36 mouse cellular contexts compared by ENCODE assay signal in the genomic region with DNA sequence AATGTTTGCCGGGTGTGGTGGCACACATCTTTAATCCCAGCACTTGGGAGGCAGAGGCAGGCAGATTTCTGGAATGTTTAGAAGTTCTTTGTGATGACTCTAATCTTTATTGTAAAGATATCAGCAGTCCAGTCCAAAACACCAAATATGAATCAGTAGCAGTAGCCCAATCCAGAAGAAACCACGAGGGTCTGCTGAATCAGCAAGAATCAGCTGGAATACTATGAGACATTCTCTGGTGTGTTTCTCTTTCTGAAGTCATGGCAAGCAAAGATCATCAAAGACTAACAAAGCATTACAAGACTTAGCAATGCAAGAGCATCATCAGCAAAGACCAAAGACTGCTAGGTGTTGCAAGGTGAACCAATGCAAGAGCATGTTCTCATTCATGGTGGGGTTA. TPM values are rescaled to one million over a fixed set of nuclear protein-coding genes. Genes with fewer than 3 reads are reported as not detected.
"Had no signal": no experiment of that assay in that cellular context is flagged by ENCODE, and none has a peak within 500 bp of the region (broad histone marks: within the 10 kb centered on the region; RNA-seq: fewer than 3 reads in every experiment).

No protein-coding gene starts in this region.

- H3K4me3 ChIP-seq: limb, embryonic 10.5 days; limb, embryonic 12.5 days; limb, embryonic 13.5 days; limb, embryonic 15.5 days; liver, embryonic 12.5 days; liver, embryonic 13.5 days; liver, embryonic 15.5 days; lung, embryonic 15.5 days; megakaryocyte, embryonic 14.5 days; midbrain, embryonic 10.5 days; midbrain, embryonic 12.5 days; midbrain, embryonic 13.5 days; midbrain, embryonic 15.5 days; myocyte; neural tube, embryonic 12.5 days had no signal

- H3K36me3 ChIP-seq: limb, embryonic 10.5 days; limb, embryonic 12.5 days; limb, embryonic 13.5 days; limb, embryonic 15.5 days; liver, embryonic 12.5 days; liver, embryonic 13.5 days; liver, embryonic 15.5 days; lung, embryonic 15.5 days; midbrain, embryonic 10.5 days; midbrain, embryonic 12.5 days; midbrain, embryonic 13.5 days; midbrain, embryonic 15.5 days; neural tube, embryonic 12.5 days had no signal

- H3K9ac ChIP-seq: limb, embryonic 12.5 days; limb, embryonic 13.5 days; limb, embryonic 15.5 days; liver, embryonic 12.5 days; liver, embryonic 13.5 days; liver, embryonic 14.5 days; liver, embryonic 15.5 days; liver, postnatal 0 days; lung, embryonic 14.5 days; lung, embryonic 15.5 days; midbrain, embryonic 12.5 days; midbrain, embryonic 13.5 days; midbrain, embryonic 15.5 days; neural tube, embryonic 12.5 days had no signal

- H3K4me2 ChIP-seq: limb, embryonic 12.5 days; limb, embryonic 13.5 days; limb, embryonic 15.5 days; liver, embryonic 11.5 days; liver, embryonic 12.5 days; liver, embryonic 13.5 days; liver, embryonic 15.5 days; lung, embryonic 14.5 days; lung, embryonic 15.5 days; midbrain, embryonic 11.5 days; midbrain, embryonic 12.5 days; midbrain, embryonic 13.5 days; midbrain, embryonic 15.5 days; neural tube, embryonic 12.5 days had no signal

- H3K27me3 ChIP-seq: limb, embryonic 12.5 days; limb, embryonic 13.5 days; limb, embryonic 15.5 days; liver, embryonic 12.5 days; liver, embryonic 13.5 days; liver, embryonic 15.5 days; lung, embryonic 15.5 days; megakaryocyte, embryonic 14.5 days; midbrain, embryonic 12.5 days; midbrain, embryonic 13.5 days; midbrain, embryonic 15.5 days; neural tube, embryonic 12.5 days had no signal

- H3K9me3 ChIP-seq: limb, embryonic 12.5 days; liver, embryonic 15.5 days; lung, embryonic 15.5 days; midbrain, embryonic 12.5 days; midbrain, embryonic 13.5 days; midbrain, embryonic 15.5 days; neural tube, embryonic 12.5 days had no signal

- DNase-seq: left cerebral cortex, postnatal 4 days; liver; liver, embryonic 13.5 days; liver, postnatal 0 days; lung, adult 18-20 months; lung, adult 2 months; lung, embryonic 14.5 days; lung, postnatal 10 days; lung, postnatal 14 days; lung, postnatal 36 days; lung, postnatal 4 days; midbrain, embryonic 14.5 days had no signal

- ATAC-seq: liver, embryonic 12.5 days; liver, postnatal 0 days; lung, postnatal 0 days; midbrain, embryonic 13.5 days; midbrain, embryonic 15.5 days; midbrain, embryonic 16.5 days had no signal

- H3K4me1 ChIP-seq: limb, embryonic 10.5 days; limb, embryonic 12.5 days; limb, embryonic 15.5 days; liver, embryonic 12.5 days; lung, embryonic 15.5 days; megakaryocyte, embryonic 14.5 days; midbrain, embryonic 10.5 days; midbrain, embryonic 12.5 days; midbrain, embryonic 13.5 days; neural tube, embryonic 12.5 days had no signal

- H3K27ac ChIP-seq: limb, embryonic 10.5 days; limb, embryonic 12.5 days; limb, embryonic 13.5 days; limb, embryonic 15.5 days; liver, embryonic 12.5 days; liver, embryonic 13.5 days; liver, embryonic 14.5 days; liver, embryonic 15.5 days; lung, embryonic 15.5 days; macrophage; midbrain, embryonic 10.5 days; midbrain, embryonic 12.5 days; midbrain, embryonic 13.5 days; midbrain, embryonic 15.5 days; neural tube, embryonic 12.5 days had no signal

RNA-seq across cellular contexts. Expression of gene Ubap1l, which starts 20.4 kb away (rescaled TPM):
- total RNA-seq: megakaryocyte progenitor cell, adult 5-6 weeks; monocyte, adult 5-6 weeks had no signal
- polyA plus RNA-seq: liver, embryonic 12.5 days; liver, embryonic 13.5 days; liver, embryonic 16.5 days; liver, postnatal 0 days; macrophage had no signal

RNA-seq across cellular contexts. Expression of gene Kbtbd13, which starts 51.0 kb away (rescaled TPM):
- total RNA-seq: megakaryocyte, adult 5-6 weeks; monocyte, adult 5-6 weeks had no signal
- polyA plus RNA-seq: macrophage had no signal

RNA-seq across cellular contexts. Expression of gene Rasl12, which starts 57.9 kb away (rescaled TPM):
- total RNA-seq: megakaryocyte progenitor cell, adult 5-6 weeks had no signal
- polyA plus RNA-seq: macrophage had no signal
